Mouse (Mus musculus): ENCODE results near the gene Pdcd1lg2. TPM values are rescaled to one million over a fixed set of nuclear protein-coding genes. Genes with fewer than 3 reads are reported as not detected.

Pdcd1lg2 gene
- total RNA-seq, 4 experiments from 2014 or later: 0.31 TPM; not detected in 3

GRCm38 (mm10) chr19:29496786-29497557, 86.3 kb downstream of the Pdcd1lg2 start:
- DNase-seq (ENCODE audit: low spot score): no peak

- DNase-seq (ENCODE audit: low spot score): no peak
Measured at GRCm38 (mm10) chr19:29497874-29498273, 87.2 kb downstream of the Pdcd1lg2 start.

- no peak for DNase-seq (ENCODE audit: low spot score)
Measured at GRCm38 (mm10) chr19:29498842-29499456, 88.2 kb downstream of the Pdcd1lg2 start.

- DNase-seq (ENCODE audit: low spot score): no peak
Measured at GRCm38 (mm10) chr19:29500333-29500732, 89.6 kb downstream of the Pdcd1lg2 start.

GRCm38 (mm10) chr19:29501106-29501505, 90.4 kb downstream of the Pdcd1lg2 start:
- no peak for DNase-seq (ENCODE audit: low spot score)

GRCm38 (mm10) chr19:29501507-29501906, 90.8 kb downstream of the Pdcd1lg2 start:
- peak; percentile 88 for DNase-seq (ENCODE audit: low spot score)

- no peak for DNase-seq (ENCODE audit: low spot score)
Measured at GRCm38 (mm10) chr19:29504131-29504530, 93.4 kb downstream of the Pdcd1lg2 start.

GRCm38 (mm10) chr19:29505617-29506016, 94.9 kb downstream of the Pdcd1lg2 start:
- DNase-seq (ENCODE audit: low spot score): no peak

GRCm38 (mm10) chr19:29508208-29508607, 97.5 kb downstream of the Pdcd1lg2 start:
- DNase-seq (ENCODE audit: low spot score): no peak

GRCm38 (mm10) chr19:29509857-29510256, 99.1 kb downstream of the Pdcd1lg2 start:
- no peak for DNase-seq (ENCODE audit: low spot score)

- DNase-seq (ENCODE audit: low spot score): no peak
Measured at GRCm38 (mm10) chr19:29511826-29512225, 101.1 kb downstream of the Pdcd1lg2 start.

GRCm38 (mm10) chr19:29513111-29513766, 102.5 kb downstream of the Pdcd1lg2 start:
- no peak for DNase-seq (ENCODE audit: low spot score)

- no peak for DNase-seq (ENCODE audit: low spot score)
Measured at GRCm38 (mm10) chr19:29514130-29514529, 103.4 kb downstream of the Pdcd1lg2 start.

- DNase-seq (ENCODE audit: low spot score): no peak
Measured at GRCm38 (mm10) chr19:29515386-29515785, 104.7 kb downstream of the Pdcd1lg2 start.

GRCm38 (mm10) chr19:29515991-29516390, 105.3 kb downstream of the Pdcd1lg2 start:
- no peak for DNase-seq (ENCODE audit: low spot score)

- no peak for DNase-seq (ENCODE audit: low spot score)
Measured at GRCm38 (mm10) chr19:29518409-29518808, 107.7 kb downstream of the Pdcd1lg2 start.

- no peak for DNase-seq (ENCODE audit: low spot score)
Measured at GRCm38 (mm10) chr19:29518922-29519321, 108.2 kb downstream of the Pdcd1lg2 start.

Other genes with a start within 250 kb of the Pdcd1lg2 start
- 10 to 100 TPM; 16.0 to 18.0 (median 16.9) TPM for gene Jak2, start 159.1 kb upstream of the Pdcd1lg2 start, total RNA-seq (2022)
- under 1 TPM in 1 of 4 experiments, not detected in 3; 0.63 TPM for gene Insl6, start 85.6 kb upstream of the Pdcd1lg2 start, total RNA-seq (2022)
- not detected for gene Rln1, start 76.2 kb upstream of the Pdcd1lg2 start, total RNA-seq (2022)
- gene Plgrkt, start 43.5 kb upstream of the Pdcd1lg2 start, total RNA-seq (2022): 10 to 100 TPM; 26.7 to 34.5 (median 28.7) TPM
- gene Cd274, start 43.5 kb upstream of the Pdcd1lg2 start, total RNA-seq (2022): 1 to 10 TPM; 3.0 to 3.6 (median 3.4) TPM
- 10 to 100 TPM; 17.2 to 19.8 (median 18.8) TPM for gene Ric1, start 111.4 kb downstream of the Pdcd1lg2 start, total RNA-seq (2022)
- 10 to 100 TPM in 3 of 4 experiments, 1 to 10 TPM in 1; 9.7 to 11.8 (median 10.8) TPM for gene Ermp1, start 237.5 kb downstream of the Pdcd1lg2 start, total RNA-seq (2022)